Mouse (Mus musculus): ENCODE data around the gene Ttc12. TPM values are rescaled to one million over a fixed set of nuclear protein-coding genes. Genes with fewer than 3 reads are reported as not detected.

Gene Ttc12
- polyA plus RNA-seq, 1 experiment from 2014 or later: 0.79 TPM

DNA sequence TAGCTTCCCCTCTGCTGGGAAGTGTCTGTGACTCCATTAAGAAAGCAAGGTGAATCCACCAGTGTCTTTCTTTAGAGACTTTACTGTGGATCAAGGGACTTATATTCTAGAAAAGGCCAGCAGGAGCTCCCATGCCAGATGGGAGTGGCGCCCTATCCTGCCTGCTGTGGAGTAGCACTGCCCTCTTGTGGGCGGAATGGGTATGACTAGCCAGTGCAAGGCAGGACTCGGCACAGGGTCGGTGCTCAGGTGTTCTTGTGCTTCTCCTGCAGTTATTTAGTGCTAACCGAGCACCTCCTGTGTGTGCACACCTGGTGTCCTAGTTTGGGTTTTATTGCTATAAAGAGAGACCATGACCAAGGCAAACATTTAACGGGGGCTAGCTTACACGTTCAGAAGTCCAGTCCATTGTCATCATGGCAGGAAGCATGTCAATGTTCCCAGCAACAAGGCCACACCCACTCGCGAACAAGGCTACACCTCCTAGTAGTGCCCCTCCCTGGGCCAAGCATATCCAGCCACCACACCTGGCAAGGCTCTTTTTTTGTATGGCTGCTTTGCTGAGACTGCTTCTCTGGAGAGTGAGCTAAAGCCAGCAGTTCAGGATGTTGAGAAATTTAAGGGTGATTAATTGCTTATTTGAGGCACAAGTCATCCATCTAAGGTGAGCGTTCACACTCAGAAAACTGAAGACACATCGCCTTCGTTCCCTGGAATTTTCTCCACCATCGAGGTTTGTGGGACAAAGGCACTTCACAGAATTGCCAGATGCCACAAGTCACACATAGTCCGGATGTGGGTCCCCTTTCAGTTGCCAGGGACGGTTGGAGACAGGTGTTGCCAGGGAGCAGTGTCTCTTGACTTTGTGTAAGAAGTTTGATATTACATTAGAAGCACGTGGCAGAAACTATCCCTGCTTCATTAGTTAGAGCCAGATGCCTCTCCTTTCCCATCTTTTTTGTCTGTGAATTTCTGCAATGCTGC, 3.2 kb upstream of the Ttc12 start:
- ATAC-seq: peak; percentile 57
- no peak overlapping the region for H3K4me3 ChIP-seq
- H3K27me3 ChIP-seq: peaks cover 14% of the 10 kb centered on the region
- no peak overlapping the region for H3K9ac ChIP-seq
- peaks cover 17% of the 10 kb centered on the region for H3K4me1 ChIP-seq
- H3K36me3 ChIP-seq (ENCODE audit: poor library complexity, severe bottlenecking): no peaks in the 10 kb centered on the region
- H3K4me2 ChIP-seq: peak overlapping the region; percentile 26; the same call in 1 of the 2 replicates
- WGBS: 35% methylated on average over 16 of the region's 16 CpGs
- H3K9me3 ChIP-seq (replicated peaks): no peaks in the 10 kb centered on the region
- no peak overlapping the region for H3K27ac ChIP-seq

DNA sequence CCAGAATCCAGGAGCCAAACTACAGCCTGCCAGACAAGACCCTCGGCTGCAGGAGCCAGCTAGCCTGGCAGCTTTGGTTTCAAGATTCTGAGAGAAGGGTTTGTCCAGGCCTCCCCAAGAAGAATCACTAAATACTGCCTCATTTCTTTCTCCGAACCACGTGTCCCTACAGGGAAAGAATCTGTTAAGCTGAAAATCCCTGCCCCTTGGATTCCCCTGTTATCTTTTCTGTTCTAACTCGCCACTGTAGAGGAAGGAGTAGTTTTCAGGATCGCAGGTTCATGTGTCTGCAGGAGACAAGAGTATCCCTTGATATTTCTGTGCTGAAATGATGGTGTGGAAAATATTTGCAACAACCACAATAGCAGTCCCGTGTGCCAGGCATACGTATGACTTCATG, 2.2 kb upstream of the Ttc12 start:
- H3K9me3 ChIP-seq (replicated peaks): no peaks in the 10 kb centered on the region
- ATAC-seq: no peak
- no peak overlapping the region for H3K27ac ChIP-seq
- peaks cover 14% of the 10 kb centered on the region for H3K27me3 ChIP-seq
- H3K4me3 ChIP-seq: no peak overlapping the region
- no peaks in the 10 kb centered on the region for H3K36me3 ChIP-seq (ENCODE audit: poor library complexity, severe bottlenecking)
- no peak overlapping the region for H3K9ac ChIP-seq
- 76% methylated on average over 7 of the region's 7 CpGs for WGBS
- H3K4me2 ChIP-seq: no peak overlapping the region
- peaks cover 22% of the 10 kb centered on the region for H3K4me1 ChIP-seq

DNA sequence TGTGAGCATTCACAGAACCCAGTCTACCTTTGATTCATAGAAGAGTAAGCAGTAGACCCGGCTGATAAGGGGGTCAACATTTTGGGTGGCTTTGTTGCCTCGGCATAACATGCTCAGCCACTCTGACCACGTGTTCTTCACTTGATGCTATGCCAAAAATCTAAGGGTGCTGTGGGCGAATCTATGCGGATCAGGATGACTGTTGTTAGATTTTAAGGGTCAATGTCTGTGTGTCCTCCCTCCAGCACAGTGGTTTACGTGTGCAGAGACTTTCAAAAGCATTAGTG, 1.6 kb upstream of the Ttc12 start:
- WGBS: 90% methylated on average over 6 of the region's 6 CpGs

DNA sequence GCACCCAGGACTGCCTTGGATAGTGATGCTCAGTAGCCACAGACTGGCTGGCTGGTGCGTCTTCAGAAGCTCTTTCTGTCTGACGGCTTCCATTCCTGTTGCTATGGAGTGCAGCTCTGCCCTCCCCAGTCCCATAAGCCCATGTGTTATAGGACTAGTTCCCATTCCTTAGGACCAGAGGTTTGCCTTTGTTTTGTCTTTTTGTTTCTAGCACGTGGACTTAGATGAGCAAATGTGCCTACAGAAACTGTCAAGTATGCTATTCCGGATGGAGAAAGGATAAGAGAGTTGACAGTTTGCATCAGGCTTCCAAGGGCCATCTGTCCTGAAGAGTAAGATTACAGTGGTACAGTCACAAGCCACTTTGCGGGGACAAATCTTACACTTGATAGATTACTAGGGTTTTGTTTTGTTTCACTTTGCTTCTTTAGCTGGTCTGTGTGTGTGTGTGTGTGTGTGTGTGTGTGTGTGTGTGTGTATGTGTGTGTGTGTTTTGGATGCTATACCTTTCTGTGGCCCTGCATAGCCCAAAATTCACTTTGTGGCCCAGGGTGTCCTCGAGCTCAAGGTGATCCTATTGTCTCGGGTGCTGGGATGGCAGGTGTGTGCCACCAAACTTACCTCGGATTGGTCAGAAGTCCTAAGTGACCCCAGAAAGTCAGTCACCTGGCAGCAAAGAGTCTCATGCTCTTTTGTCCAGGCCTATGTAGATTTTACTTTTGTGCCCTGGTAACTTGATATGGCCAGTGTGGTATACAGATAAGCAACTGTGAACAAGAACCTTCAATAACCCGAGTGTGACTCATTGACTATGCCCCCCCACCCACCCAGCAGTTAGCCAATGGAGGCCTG, 1.0 kb upstream of the Ttc12 start:
- Histone ChIP-seq H3K9me3 (replicated peaks) (no peaks in the 10 kb centered on the region), H3K36me3 (ENCODE audit: poor library complexity, severe bottlenecking) (no peaks in the 10 kb centered on the region), H3K27me3 (peaks cover 7% of the 10 kb centered on the region; the same call in 1 of the 2 replicates), H3K4me2 (peak overlapping the region; percentile 88; the same call in 1 of the 2 replicates), H3K9ac (no peak overlapping the region), H3K4me3 (no peak overlapping the region), H3K4me1 (peaks cover 25% of the 10 kb centered on the region), H3K27ac (no peak overlapping the region)
- no peak for ATAC-seq
- WGBS: 66% methylated on average over 9 of the region's 9 CpGs

More for the DNA sequence above, 1.6 kb upstream of the Ttc12 start:
- H3K9me3 ChIP-seq (replicated peaks): no peaks in the 10 kb centered on the region
- peaks cover 9% of the 10 kb centered on the region; the same call in 1 of the 2 replicates for H3K27me3 ChIP-seq
- ATAC-seq: no peak
- no peak overlapping the region for H3K4me3 ChIP-seq
- H3K36me3 ChIP-seq (ENCODE audit: poor library complexity, severe bottlenecking): no peaks in the 10 kb centered on the region
- no peak overlapping the region for H3K4me2 ChIP-seq
- no peak overlapping the region for H3K9ac ChIP-seq
- H3K27ac ChIP-seq: no peak overlapping the region
- peaks cover 25% of the 10 kb centered on the region for H3K4me1 ChIP-seq

DNA sequence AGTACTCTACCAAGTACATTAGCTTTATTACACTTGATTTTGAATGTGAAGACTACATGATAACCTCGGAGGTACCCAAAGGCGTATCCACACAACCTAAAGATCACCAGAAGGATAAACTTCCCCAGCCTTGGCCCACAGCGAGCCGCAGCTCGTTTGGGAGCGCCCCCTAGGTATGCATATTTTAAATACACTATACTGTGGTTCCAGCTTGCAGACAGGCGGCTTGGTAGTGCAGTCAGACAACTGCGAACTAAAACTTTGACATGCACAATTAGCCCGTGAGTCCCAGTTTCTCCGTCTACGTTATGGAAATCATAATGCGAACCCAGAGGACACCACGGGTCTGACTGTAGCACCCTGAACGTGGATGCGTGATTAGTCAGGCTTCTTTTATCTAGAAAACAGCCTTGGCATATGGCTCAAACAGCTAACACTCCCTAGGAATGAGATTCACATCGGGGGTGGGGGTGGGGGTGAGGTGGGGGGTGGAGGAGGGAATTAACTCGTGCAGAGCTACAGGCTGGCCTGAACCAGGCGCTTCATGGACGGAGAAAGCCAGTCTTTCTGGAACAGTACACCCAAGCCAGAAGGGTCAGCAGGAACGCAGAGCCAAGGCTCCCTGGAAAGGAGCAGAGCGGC, 654 bp downstream of the Ttc12 start:
- 4% methylated on average over 21 of the region's 21 CpGs for WGBS
- H3K27ac ChIP-seq: no peak overlapping the region

DNA sequence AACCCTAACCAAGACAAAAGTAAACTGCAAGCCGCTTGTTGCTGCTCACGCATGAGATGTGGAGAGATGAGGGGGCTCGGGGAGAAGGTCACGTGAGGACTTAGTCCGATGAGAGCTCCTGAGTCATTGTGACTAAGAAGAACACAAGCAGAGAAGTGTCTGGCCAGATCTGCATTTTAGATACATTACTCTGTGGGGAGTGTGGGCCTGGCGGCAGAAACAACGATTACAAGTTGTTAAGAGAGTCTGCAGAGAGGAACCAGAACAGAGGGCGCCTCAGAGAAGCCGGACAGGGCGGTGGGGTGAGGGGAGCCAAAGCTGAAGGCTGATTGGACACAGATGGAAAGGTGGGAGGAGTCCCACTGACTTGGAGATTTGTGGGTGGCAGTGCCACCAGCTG, 2.7 kb downstream of the Ttc12 start:
- H3K9me3 ChIP-seq (replicated peaks): no peaks in the 10 kb centered on the region
- H3K27ac ChIP-seq: no peak overlapping the region
- peaks cover 5% of the 10 kb centered on the region; the same call in 1 of the 2 replicates for H3K27me3 ChIP-seq
- H3K4me3 ChIP-seq: no peak overlapping the region
- H3K36me3 ChIP-seq (ENCODE audit: poor library complexity, severe bottlenecking): no peaks in the 10 kb centered on the region
- H3K4me2 ChIP-seq: peak overlapping the region; percentile 27
- ATAC-seq: no peak
- 28% methylated on average over 10 of the region's 10 CpGs for WGBS
- H3K4me1 ChIP-seq: peaks cover 17% of the 10 kb centered on the region
- H3K9ac ChIP-seq: no peak overlapping the region

More for the DNA sequence above, 654 bp downstream of the Ttc12 start:
- Histone ChIP-seq H3K9ac (peak overlapping the region; percentile 59), H3K27me3 (peaks cover 5% of the 10 kb centered on the region; the same call in 1 of the 2 replicates), H3K36me3 (ENCODE audit: poor library complexity, severe bottlenecking) (no peaks in the 10 kb centered on the region), H3K4me2 (peak overlapping the region; percentile 88), H3K9me3 (replicated peaks) (no peaks in the 10 kb centered on the region), H3K4me3 (peak overlapping the region; percentile 49), H3K4me1 (peaks cover 25% of the 10 kb centered on the region)
- ATAC-seq: peak; percentile 52

DNA sequence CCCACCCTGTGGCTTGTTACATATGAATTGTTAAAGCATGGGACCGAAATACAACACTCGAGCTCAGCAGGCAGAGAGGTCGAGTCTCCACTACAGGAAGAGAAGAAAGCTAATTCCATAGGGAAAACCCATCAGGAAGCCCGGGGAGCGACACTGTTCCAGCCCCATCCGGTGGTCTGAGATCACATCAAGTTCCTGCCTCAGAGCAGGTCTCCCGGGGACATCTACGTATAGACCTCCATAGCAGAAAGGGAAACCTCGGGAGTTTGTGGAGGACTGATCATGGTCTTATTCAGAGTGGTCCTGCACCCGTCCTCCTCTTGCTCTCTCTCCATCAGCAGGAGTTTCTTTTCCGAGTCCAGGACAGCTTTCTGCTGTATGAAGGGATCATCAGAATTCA, 13.9 kb downstream of the Ttc12 start:
- Histone ChIP-seq H3K27me3 (no peaks in the 10 kb centered on the region), H3K9me3 (replicated peaks) (no peaks in the 10 kb centered on the region), H3K4me3 (no peak overlapping the region), H3K9ac (no peak overlapping the region), H3K27ac (no peak overlapping the region), H3K4me2 (no peak overlapping the region), H3K4me1 (no peaks in the 10 kb centered on the region), H3K36me3 (ENCODE audit: poor library complexity, severe bottlenecking) (no peaks in the 10 kb centered on the region)
- no peak for ATAC-seq
- WGBS: 79% methylated on average over 11 of the region's 11 CpGs

DNA sequence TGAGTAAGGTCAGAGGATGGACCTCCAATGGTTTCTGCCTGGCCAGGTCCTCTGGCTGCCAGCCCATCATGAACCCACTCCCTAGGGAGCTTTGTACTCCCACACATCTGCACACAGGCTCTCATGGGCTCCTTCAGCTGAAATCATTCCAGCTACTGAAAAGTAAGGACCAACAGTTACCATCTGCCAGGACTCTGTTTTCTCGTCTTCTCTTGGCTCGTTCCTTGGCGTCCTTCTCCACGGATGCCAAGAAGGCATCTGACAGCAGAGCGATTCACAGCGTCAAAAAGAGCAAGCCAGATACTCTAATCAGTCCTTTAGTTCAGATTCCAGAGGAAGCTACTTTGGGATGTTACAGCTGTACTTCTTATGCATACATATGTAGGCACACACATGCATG, 15.1 kb downstream of the Ttc12 start:
- H3K9me3 ChIP-seq (replicated peaks): no peaks in the 10 kb centered on the region
- no peaks in the 10 kb centered on the region for H3K4me1 ChIP-seq
- H3K9ac ChIP-seq: no peak overlapping the region
- H3K4me2 ChIP-seq: no peak overlapping the region
- no peaks in the 10 kb centered on the region for H3K36me3 ChIP-seq (ENCODE audit: poor library complexity, severe bottlenecking)
- no peaks in the 10 kb centered on the region for H3K27me3 ChIP-seq
- H3K27ac ChIP-seq: no peak overlapping the region
- no peak overlapping the region for H3K4me3 ChIP-seq
- ATAC-seq: no peak
- 75% methylated on average over 6 of the region's 6 CpGs for whole genome bisulfite sequencing

DNA sequence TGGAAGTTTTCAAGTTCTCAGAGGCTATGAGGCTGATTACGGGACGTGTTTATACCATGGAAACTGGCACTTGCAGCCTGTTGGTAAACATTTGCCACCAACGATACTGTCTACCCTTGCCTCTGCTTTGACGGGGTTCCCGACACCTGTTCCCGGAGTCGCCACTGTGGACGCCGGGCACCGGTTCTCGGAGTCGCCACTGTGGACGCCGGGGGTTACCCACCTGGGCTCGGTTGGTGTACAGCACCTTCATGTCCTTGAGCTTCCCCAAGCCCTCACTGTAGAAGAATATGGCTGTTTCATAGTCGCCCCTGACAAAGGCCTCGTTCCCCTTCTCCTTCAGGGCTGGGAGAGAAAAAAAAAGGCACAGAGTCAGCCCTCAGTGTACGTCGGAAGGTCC, 16.0 kb downstream of the Ttc12 start:
- H3K4me3 ChIP-seq: no peak overlapping the region
- no peak overlapping the region for H3K4me2 ChIP-seq
- H3K27me3 ChIP-seq: no peaks in the 10 kb centered on the region
- 92% methylated on average over 19 of the region's 19 CpGs for WGBS
- ATAC-seq: no peak
- no peaks in the 10 kb centered on the region for H3K9me3 ChIP-seq (replicated peaks)
- H3K36me3 ChIP-seq (ENCODE audit: poor library complexity, severe bottlenecking): no peaks in the 10 kb centered on the region
- no peak overlapping the region for H3K9ac ChIP-seq
- H3K4me1 ChIP-seq: no peaks in the 10 kb centered on the region
- H3K27ac ChIP-seq: no peak overlapping the region

DNA sequence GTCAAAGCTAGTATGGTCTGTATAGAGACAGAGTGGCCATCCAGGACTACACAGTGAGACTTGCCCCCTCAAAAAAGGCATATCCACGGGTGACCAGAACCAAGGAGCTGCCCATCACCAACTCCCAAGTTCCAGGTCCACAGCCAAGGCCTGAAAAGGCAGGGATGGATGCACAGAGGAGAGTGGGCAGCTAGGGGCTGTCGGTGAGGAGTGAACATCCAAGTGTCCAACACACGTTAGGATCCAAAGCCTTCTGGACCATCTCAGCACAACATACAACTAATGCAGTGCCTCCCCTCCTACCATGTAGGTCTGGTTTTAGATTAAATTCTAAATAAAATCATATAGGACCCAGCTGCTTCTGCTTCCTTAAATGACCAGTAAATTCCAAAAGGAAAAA, 29.9 kb downstream of the Ttc12 start:
- Histone ChIP-seq H3K27me3 (no peaks in the 10 kb centered on the region), H3K36me3 (ENCODE audit: poor library complexity, severe bottlenecking) (no peaks in the 10 kb centered on the region), H3K9me3 (replicated peaks) (0 out of 2 replicates have a peak, but pooled peaks cover 6% of the 10 kb centered on the region), H3K4me3 (no peak overlapping the region), H3K27ac (no peak overlapping the region), H3K9ac (no peak overlapping the region), H3K4me1 (no peaks in the 10 kb centered on the region), H3K4me2 (no peak overlapping the region)
- 86% methylated on average over 3 of the region's 3 CpGs for WGBS
- ATAC-seq: no peak

DNA sequence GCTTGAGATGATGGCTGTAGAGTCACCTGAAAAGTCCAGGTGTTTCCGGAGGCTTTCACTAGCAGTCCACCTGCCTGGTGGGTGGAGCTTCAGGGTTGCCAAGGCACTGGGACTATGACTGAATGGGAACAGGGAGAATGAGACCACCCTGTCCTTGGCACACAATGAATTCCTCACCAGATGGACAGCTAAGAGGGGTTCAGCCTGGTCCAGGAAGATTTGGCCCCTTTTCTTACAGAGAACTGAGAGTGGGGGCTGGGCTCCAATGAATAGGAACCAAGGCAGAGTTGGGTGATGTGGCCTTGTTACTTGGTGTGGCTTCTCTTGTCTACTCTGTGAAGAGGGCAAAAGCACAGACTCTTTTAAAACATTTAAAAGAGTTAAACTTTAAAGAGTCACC, 33.6 kb downstream of the Ttc12 start:
- WGBS: 94% methylated on average over 1 of the region's 1 CpGs
- no peak for ATAC-seq
- H3K27me3 ChIP-seq: no peaks in the 10 kb centered on the region

DNA sequence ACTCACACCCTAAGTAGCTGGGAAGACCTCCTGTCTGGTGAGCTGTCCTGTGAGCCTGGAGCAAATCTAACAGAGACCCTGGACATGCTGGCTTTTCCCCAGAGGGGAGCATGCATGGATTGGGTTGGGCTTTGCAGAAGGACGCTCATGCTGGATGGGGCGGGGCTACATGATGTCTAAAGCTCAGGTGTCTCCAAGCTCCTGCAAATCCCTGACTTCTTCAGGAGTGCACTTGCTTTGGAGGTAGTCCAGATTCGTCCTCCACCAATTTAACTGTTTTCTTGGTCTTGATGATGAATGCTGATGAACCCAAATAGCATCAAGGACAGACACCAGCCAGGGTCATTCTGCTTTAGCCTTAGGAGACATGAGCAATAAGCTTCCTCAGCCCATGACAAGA, 35.5 kb downstream of the Ttc12 start:
- Histone ChIP-seq H3K9me3 (replicated peaks) (0 out of 2 replicates have a peak, but pooled peaks cover 6% of the 10 kb centered on the region), H3K9ac (no peak overlapping the region), H3K4me2 (no peak overlapping the region), H3K4me1 (no peaks in the 10 kb centered on the region), H3K27ac (no peak overlapping the region), H3K4me3 (no peak overlapping the region), H3K27me3 (no peaks in the 10 kb centered on the region), H3K36me3 (ENCODE audit: poor library complexity, severe bottlenecking) (no peaks in the 10 kb centered on the region)
- no peak for ATAC-seq
- 82% methylated on average over 3 of the region's 3 CpGs for WGBS

More for the DNA sequence above, 33.6 kb downstream of the Ttc12 start:
- no peak overlapping the region for H3K27ac ChIP-seq
- no peak overlapping the region for H3K9ac ChIP-seq
- no peaks in the 10 kb centered on the region for H3K36me3 ChIP-seq (ENCODE audit: poor library complexity, severe bottlenecking)
- no peak overlapping the region for H3K4me3 ChIP-seq
- no peak overlapping the region for H3K4me2 ChIP-seq
- H3K9me3 ChIP-seq (replicated peaks): 0 out of 2 replicates have a peak, but pooled peaks cover 6% of the 10 kb centered on the region
- no peaks in the 10 kb centered on the region for H3K4me1 ChIP-seq
